Mouse (Mus musculus) midbrain, postnatal 0 days (tissue): Measurements from ENCODE around the gene Optc. TPM values are rescaled to one million over a fixed set of nuclear protein-coding genes. Genes with fewer than 3 reads are reported as not detected.

Experiments used
- ATAC-seq: fragments of 200-750 bp; cut with Nextera tagmentation; 2 replicates; pipeline ENCODE4 v1.8.0; 2017; ENCODE audit warnings: moderate number of reproducible peaks, mild to moderate bottlenecking, moderate TSS enrichment, moderate library complexity; ENCODE audit not compliant: low FRiP score
- DNase-seq: peaks from one replicate; pipeline ENCODE4 v3.0.0-alpha.2; 2015; ENCODE audit warnings: low spot score
- H3K27ac ChIP-seq: fragments of 300-500 bp; sonication (generic); 2 replicates; pipeline ENCODE4 v1.5.1; 2014; ENCODE audit warnings: low read depth, mild to moderate bottlenecking, low read length, mixed read lengths
- H3K27me3 ChIP-seq: fragments of 300-500 bp; sonication (generic); 2 replicates; pipeline ENCODE4 v1.6.1; 2014; ENCODE audit warnings: low read length, control low read depth, mixed read lengths; ENCODE audit not compliant: insufficient read depth
- H3K36me3 ChIP-seq: fragments of 300-500 bp; sonication (generic); 2 replicates; pipeline ENCODE4 v1.6.1; 2014; ENCODE audit warnings: low read length, control low read depth, mixed read lengths; ENCODE audit not compliant: insufficient read depth
- H3K4me1 ChIP-seq: fragments of 300-500 bp; sonication (generic); 2 replicates; pipeline ENCODE4 v1.6.1; 2014; ENCODE audit warnings: mild to moderate bottlenecking, control low read depth, antibody characterized with exemption, low read length, mixed read lengths; ENCODE audit not compliant: insufficient read depth
- H3K4me2 ChIP-seq: fragments of 300-500 bp; sonication (generic); 2 replicates; pipeline ENCODE4 v1.6.1; 2014; ENCODE audit warnings: low read depth, mild to moderate bottlenecking, low read length, mixed read lengths; ENCODE audit not compliant: poor library complexity, severe bottlenecking
- H3K4me3 ChIP-seq: fragments of 300-500 bp; sonication (generic); 2 replicates; pipeline ENCODE4 v1.5.1; 2014; ENCODE audit warnings: low read depth, mild to moderate bottlenecking, low read length, moderate library complexity
- H3K9ac ChIP-seq: fragments of 300-500 bp; sonication (generic); replicated peaks from 2 replicates; pipeline ENCODE4 v1.6.1; 2014; ENCODE audit warnings: mild to moderate bottlenecking, low read length, moderate library complexity, mixed read lengths; ENCODE audit not compliant: poor library complexity, severe bottlenecking
- H3K9me3 ChIP-seq: fragments of 300-500 bp; sonication (generic); 2 replicates; pipeline ENCODE4 v1.6.1; 2016; ENCODE audit warnings: low read length, control low read depth
- CTCF ChIP-seq: IDR thresholded peaks from 2 replicates; pipeline ENCODE4 v1.5.1; 2016; ENCODE audit warnings: antibody characterized with exemption, mild to moderate bottlenecking
- WGBS: fragments of 180-500 bp; shearing (Covaris S2); extraction: QIAGEN DNeasy Blood & Tissue Kit; methylation state at CpG from one replicate; pipeline ENCODE4 v1.1.7; 2014; 5-methylcytosine and 5-hydroxymethylcytosine counted together
- polyA plus RNA-seq: library from polyadenylated mRNA; unstranded; fragments of >200 nt; fragmentation: Nextera tagmentation; extraction: Ambion mirVana; gene quantifications from 2 replicates; pipeline ENCODE4 v1.2.1, GENCODE M21; 2015
- total RNA-seq: library from RNA; depleted of rRNA; stranded (reverse); fragments of >200 nt; gene quantifications from 2 replicates; pipeline ENCODE4 v1.2.3, GENCODE M21; 2014

Optc gene
- total and polyA plus RNA-seq, 2 experiments from 2014 or later: 2.1 to 5.0 TPM

GRCm38 (mm10) chr1:133908659-133909575 is 1.1 kb upstream of the Optc start:
- peak overlapping the region; percentile 38 for H3K4me3 ChIP-seq
- 9% methylated on average over 27 of the region's 27 CpGs for WGBS
- H3K9ac ChIP-seq: peak overlapping the region; percentile 63
- H3K4me1 ChIP-seq: peaks cover 6% of the 10 kb centered on the region; the same call in 1 of the 2 replicates
- H3K36me3 ChIP-seq: no peaks in the 10 kb centered on the region
- ATAC-seq: peak; percentile 59
- DNase-seq: peak; percentile 54
- peak overlapping the region; percentile 80 for H3K4me2 ChIP-seq
- no peaks in the 10 kb centered on the region for H3K9me3 ChIP-seq
- no peaks in the 10 kb centered on the region for H3K27me3 ChIP-seq
- TF ChIP-seq CTCF: no peak
- H3K27ac ChIP-seq: peak overlapping the region; percentile 80

- Histone ChIP-seq H3K9me3 (no peaks in the 10 kb centered on the region), H3K36me3 (no peaks in the 10 kb centered on the region), H3K27ac (no peak overlapping the region), H3K4me2 (no peak overlapping the region), H3K9ac (no peak overlapping the region), H3K27me3 (no peaks in the 10 kb centered on the region), H3K4me1 (peaks cover 6% of the 10 kb centered on the region; the same call in 1 of the 2 replicates), H3K4me3 (no peak overlapping the region)
- no peak for DNase-seq
- WGBS: 40% methylated on average over 12 of the region's 12 CpGs
- TF ChIP-seq CTCF: no peak
- no peak for ATAC-seq
Observed at GRCm38 (mm10) chr1:133906420-133906819, 1.4 kb downstream of the Optc start.

GRCm38 (mm10) chr1:133900825-133901224 is 7.0 kb downstream of the Optc start:
- DNase-seq (peak; percentile 49), ATAC-seq (no peak)
- no peaks in the 10 kb centered on the region for H3K4me1 ChIP-seq
- no peak overlapping the region for H3K9ac ChIP-seq
- no peaks in the 10 kb centered on the region for H3K9me3 ChIP-seq
- no peak for TF ChIP-seq CTCF
- no peaks in the 10 kb centered on the region for H3K36me3 ChIP-seq
- H3K4me2 ChIP-seq: no peak overlapping the region
- no peak overlapping the region for H3K4me3 ChIP-seq
- H3K27me3 ChIP-seq: no peaks in the 10 kb centered on the region
- 71% methylated on average over 9 of the region's 9 CpGs for WGBS
- no peak overlapping the region for H3K27ac ChIP-seq

GRCm38 (mm10) chr1:133899043-133899542 is 8.7 kb downstream of the Optc start:
- 75% methylated on average over 9 of the region's 9 CpGs for whole genome bisulfite sequencing
- no peak for TF ChIP-seq CTCF

GRCm38 (mm10) chr1:133897293-133897692 is 10.5 kb downstream of the Optc start:
- DNase-seq (no peak), ATAC-seq (no peak)
- Histone ChIP-seq H3K4me1 (0 out of 2 replicates have a peak, but pooled peaks cover 3% of the 10 kb centered on the region), H3K9me3 (no peaks in the 10 kb centered on the region), H3K4me2 (no peak overlapping the region), H3K27me3 (no peaks in the 10 kb centered on the region), H3K27ac (no peak overlapping the region), H3K9ac (no peak overlapping the region), H3K4me3 (no peak overlapping the region), H3K36me3 (no peaks in the 10 kb centered on the region)
- 72% methylated on average over 6 of the region's 6 CpGs for WGBS
- no peak for TF ChIP-seq CTCF

More at GRCm38 (mm10) chr1:133899043-133899542, 8.7 kb downstream of the Optc start:
- H3K27ac ChIP-seq: no peak overlapping the region
- ATAC-seq: no peak
- no peaks in the 10 kb centered on the region for H3K9me3 ChIP-seq
- H3K4me1 ChIP-seq: no peaks in the 10 kb centered on the region
- H3K4me3 ChIP-seq: no peak overlapping the region
- no peak overlapping the region for H3K4me2 ChIP-seq
- no peaks in the 10 kb centered on the region for H3K27me3 ChIP-seq
- DNase-seq: no peak
- H3K36me3 ChIP-seq: no peaks in the 10 kb centered on the region
- no peak overlapping the region for H3K9ac ChIP-seq

- Histone ChIP-seq H3K9ac (no peak overlapping the region), H3K4me2 (no peak overlapping the region), H3K27ac (no peak overlapping the region), H3K9me3 (no peaks in the 10 kb centered on the region), H3K36me3 (no peaks in the 10 kb centered on the region), H3K4me1 (peaks cover 20% of the 10 kb centered on the region; the same call in 1 of the 2 replicates), H3K4me3 (no peak overlapping the region), H3K27me3 (no peaks in the 10 kb centered on the region)
- DNase-seq: no peak
- TF ChIP-seq CTCF: no peak
- WGBS: 35% methylated on average over 5 of the region's 5 CpGs
- no peak for ATAC-seq
Observed at GRCm38 (mm10) chr1:133891489-133891888, 16.3 kb downstream of the Optc start.
